Mouse (Mus musculus): ENCODE measurements around the gene Lmo2. TPM values are rescaled to one million over a fixed set of nuclear protein-coding genes. Genes with fewer than 3 reads are reported as not detected.
"Not testable (repeated sequence)": the region's sequence is repeated elsewhere in the genome, so short reads cannot be mapped to it uniquely, and the experiment has no call there.

The Lmo2 gene
- total and polyA plus RNA-seq, 3 experiments = 119 to 255 (median 184) TPM

DNA sequence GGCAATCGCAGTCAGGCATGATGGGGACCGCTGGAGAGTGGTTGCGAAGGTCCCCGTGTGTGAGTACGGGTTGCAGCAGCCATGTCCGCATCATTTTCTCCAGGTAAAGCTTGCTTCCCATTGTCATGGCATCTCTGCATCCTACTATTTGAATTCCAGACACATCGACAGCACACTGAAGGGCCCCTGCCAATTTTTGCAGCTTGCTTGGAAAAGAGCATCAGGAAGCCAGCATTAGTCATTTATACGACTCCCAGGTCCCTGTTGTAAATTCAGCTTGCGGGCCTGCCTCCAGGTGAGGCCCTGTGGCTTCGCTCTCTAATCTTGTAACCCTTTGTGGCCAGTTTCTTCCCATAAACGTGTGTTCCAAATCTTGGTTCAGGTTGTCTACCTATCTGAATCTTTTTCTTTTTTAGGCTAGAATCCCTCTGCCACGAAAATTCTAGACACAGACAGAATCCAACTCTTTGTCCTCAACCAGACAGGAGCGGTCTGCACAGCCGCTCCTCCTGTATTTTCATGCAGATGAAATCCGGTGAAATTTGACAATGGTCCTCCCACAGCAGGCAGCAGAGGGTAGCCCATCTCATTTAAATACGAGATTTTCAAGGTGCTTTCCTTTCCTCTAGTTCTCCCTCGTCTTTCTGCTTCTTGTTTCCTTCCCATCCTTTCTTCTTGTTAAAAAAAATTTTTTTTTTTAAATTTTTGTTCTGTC is 35.0 kb downstream of the Lmo2 start:
- Histone ChIP-seq H3K36me3 (replicated peaks) (no peaks in the 10 kb centered on the region), H3K4me3 (ENCODE audit: low read depth, low read length) (no peak overlapping the region), H3K27me3 (ENCODE audit: insufficient read depth, low read length) (peaks cover 16% of the 10 kb centered on the region), H3K9me3 (replicated peaks) (no peaks in the 10 kb centered on the region), H3K4me1 (ENCODE audit: insufficient read depth, low read depth, low read length) (no peaks in the 10 kb centered on the region)
- DNase-seq (ENCODE audit: low spot score) (no peak), ATAC-seq (ENCODE audit: extremely low read depth, insufficient number of reproducible peaks, low FRiP score, poor library complexity, severe bottlenecking) (no peak)
- TF ChIP-seq GATA1 (IDR thresholded peaks at IDR 0.05; ENCODE audit: borderline replicate concordance, low read length) (no peak), CTCF (IDR thresholded peaks at IDR 0.05; ENCODE audit: low read depth, low read length) (no peak), POLR2AphosphoS5 (IDR thresholded peaks at IDR 0.05; ENCODE audit: insufficient replicate concordance, low read depth, low read length) (no peak), TAL1 (conservative IDR thresholded peaks at IDR 0.05; ENCODE audit: low read depth, low read length) (no peak), GATA2 (IDR thresholded peaks at IDR 0.05; ENCODE audit: borderline replicate concordance, low read depth, low read length) (no peak)

DNA sequence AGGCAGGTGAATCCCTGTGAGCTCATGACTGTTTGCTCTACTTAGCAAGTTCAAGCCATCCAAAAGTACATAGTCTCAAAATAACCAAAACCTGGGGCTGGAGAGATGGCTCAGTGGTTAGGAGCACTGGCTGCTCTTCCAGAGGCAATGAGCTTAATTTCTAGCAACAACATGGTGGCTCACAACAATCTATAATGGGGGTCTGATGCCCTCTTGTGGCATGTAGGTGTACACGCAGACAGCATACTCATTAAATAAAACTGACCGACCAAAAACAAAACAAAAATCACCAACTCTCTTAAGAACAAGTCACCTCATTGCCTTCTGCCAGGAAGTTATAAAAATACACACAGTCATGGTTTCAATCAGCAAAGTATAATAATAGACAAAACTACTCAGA is 43.3 kb downstream of the Lmo2 start:
- TF ChIP-seq GATA1 (IDR thresholded peaks at IDR 0.05; ENCODE audit: borderline replicate concordance, low read length) = no peak
- no peak for TF ChIP-seq TAL1 (conservative IDR thresholded peaks at IDR 0.05; ENCODE audit: low read depth, low read length)
- TF ChIP-seq GATA2 (IDR thresholded peaks at IDR 0.05; ENCODE audit: borderline replicate concordance, low read depth, low read length) = no peak
- TF ChIP-seq POLR2AphosphoS5 (IDR thresholded peaks at IDR 0.05; ENCODE audit: insufficient replicate concordance, low read depth, low read length) = no peak
- TF ChIP-seq CTCF (IDR thresholded peaks at IDR 0.05; ENCODE audit: low read depth, low read length) = peak; percentile 48
- DNase-seq (ENCODE audit: low spot score) (no peak), ATAC-seq (ENCODE audit: extremely low read depth, insufficient number of reproducible peaks, low FRiP score, poor library complexity, severe bottlenecking) (no peak)
- no peaks in the 10 kb centered on the region for H3K36me3 ChIP-seq (replicated peaks)
- peaks cover 13% of the 10 kb centered on the region for H3K4me1 ChIP-seq (ENCODE audit: insufficient read depth, low read depth, low read length)
- H3K4me3 ChIP-seq (ENCODE audit: low read depth, low read length) = no peak overlapping the region
- peaks cover 24% of the 10 kb centered on the region for H3K27me3 ChIP-seq (ENCODE audit: insufficient read depth, low read length)
- no peaks in the 10 kb centered on the region for H3K9me3 ChIP-seq (replicated peaks)

DNA sequence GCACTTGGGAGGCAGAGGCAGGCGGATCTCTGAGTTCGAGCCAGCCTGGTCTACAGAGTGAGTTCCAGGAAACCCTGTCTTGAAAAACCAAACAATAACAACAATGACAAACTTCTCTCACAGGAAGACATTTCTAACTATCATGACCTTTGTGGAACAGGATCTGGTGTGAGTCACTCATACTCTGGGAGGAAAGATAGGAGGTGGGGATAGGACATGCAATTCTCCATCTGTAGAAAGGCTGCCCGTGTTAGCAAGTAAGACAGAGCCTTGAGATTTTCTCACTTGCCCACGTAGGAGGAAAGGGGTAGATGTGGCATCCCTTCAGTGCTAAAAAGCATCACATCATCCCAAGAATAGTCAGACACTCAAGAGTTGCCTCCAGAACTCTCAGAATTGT is 44.1 kb downstream of the Lmo2 start:
- no peak for ATAC-seq (ENCODE audit: extremely low read depth, insufficient number of reproducible peaks, low FRiP score, poor library complexity, severe bottlenecking)

DNA sequence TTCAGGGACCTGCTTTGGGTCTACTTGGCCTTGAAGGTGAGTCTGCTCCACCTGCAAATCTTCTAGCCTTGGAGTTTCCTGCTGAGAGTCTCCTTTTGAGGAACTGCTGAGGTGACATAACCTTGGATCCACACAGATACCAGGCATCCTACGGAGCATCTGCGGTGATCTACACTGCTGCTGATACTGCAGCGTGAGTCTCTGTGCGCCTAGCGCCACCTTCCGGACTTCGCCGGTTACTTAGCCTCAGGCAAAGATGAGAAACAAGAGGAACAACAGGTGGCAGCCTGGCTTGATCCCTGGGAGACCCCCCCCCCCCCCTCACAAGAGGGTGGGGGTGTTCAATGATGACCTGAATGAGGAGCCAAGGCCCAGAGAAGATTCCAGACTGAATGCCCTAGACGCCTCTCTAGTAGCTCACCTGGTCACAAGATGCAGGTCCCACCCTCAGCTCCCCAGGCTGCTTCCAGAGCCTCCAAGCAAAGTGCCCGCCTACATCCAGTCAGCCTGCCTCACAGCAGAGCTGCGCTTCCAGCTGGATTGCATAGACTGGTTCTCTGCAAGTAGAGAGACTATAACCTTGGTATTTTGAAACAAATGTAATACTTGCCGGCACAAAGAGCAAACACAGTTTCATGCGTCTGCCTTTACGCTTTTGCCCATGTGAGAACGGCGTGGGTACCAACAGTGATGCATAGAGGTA is 45.1 kb downstream of the Lmo2 start:
- Histone ChIP-seq H3K36me3 (replicated peaks) (no peaks in the 10 kb centered on the region), H3K4me3 (ENCODE audit: low read depth, low read length) (no peak overlapping the region), H3K9me3 (replicated peaks) (no peaks in the 10 kb centered on the region), H3K4me1 (ENCODE audit: insufficient read depth, low read depth, low read length) (peaks cover 13% of the 10 kb centered on the region), H3K27me3 (ENCODE audit: insufficient read depth, low read length) (peaks cover 39% of the 10 kb centered on the region)
- ATAC-seq (ENCODE audit: extremely low read depth, insufficient number of reproducible peaks, low FRiP score, poor library complexity, severe bottlenecking) = no peak; the same call in 1 of the 2 replicates
- DNase-seq (ENCODE audit: low spot score) = peak; percentile 28
- peak; percentile 48; the same call in 1 of the 2 replicates for TF ChIP-seq CTCF (IDR thresholded peaks at IDR 0.05; ENCODE audit: low read depth, low read length)
- no peak for TF ChIP-seq TAL1 (conservative IDR thresholded peaks at IDR 0.05; ENCODE audit: low read depth, low read length)

More for the DNA sequence above, 44.1 kb downstream of the Lmo2 start:
- Histone ChIP-seq H3K4me3 (ENCODE audit: low read depth, low read length) (no peak overlapping the region), H3K36me3 (replicated peaks) (no peaks in the 10 kb centered on the region), H3K9me3 (replicated peaks) (no peaks in the 10 kb centered on the region), H3K4me1 (ENCODE audit: insufficient read depth, low read depth, low read length) (peaks cover 13% of the 10 kb centered on the region), H3K27me3 (ENCODE audit: insufficient read depth, low read length) (peaks cover 29% of the 10 kb centered on the region)
- no peak for TF ChIP-seq GATA2 (IDR thresholded peaks at IDR 0.05; ENCODE audit: borderline replicate concordance, low read depth, low read length)
- TF ChIP-seq CTCF (IDR thresholded peaks at IDR 0.05; ENCODE audit: low read depth, low read length) = no peak
- TF ChIP-seq TAL1 (conservative IDR thresholded peaks at IDR 0.05; ENCODE audit: low read depth, low read length) = no peak
- TF ChIP-seq POLR2AphosphoS5 (IDR thresholded peaks at IDR 0.05; ENCODE audit: insufficient replicate concordance, low read depth, low read length) = no peak
- TF ChIP-seq GATA1 (IDR thresholded peaks at IDR 0.05; ENCODE audit: borderline replicate concordance, low read length) = no peak
- no peak for DNase-seq (ENCODE audit: low spot score)

DNA sequence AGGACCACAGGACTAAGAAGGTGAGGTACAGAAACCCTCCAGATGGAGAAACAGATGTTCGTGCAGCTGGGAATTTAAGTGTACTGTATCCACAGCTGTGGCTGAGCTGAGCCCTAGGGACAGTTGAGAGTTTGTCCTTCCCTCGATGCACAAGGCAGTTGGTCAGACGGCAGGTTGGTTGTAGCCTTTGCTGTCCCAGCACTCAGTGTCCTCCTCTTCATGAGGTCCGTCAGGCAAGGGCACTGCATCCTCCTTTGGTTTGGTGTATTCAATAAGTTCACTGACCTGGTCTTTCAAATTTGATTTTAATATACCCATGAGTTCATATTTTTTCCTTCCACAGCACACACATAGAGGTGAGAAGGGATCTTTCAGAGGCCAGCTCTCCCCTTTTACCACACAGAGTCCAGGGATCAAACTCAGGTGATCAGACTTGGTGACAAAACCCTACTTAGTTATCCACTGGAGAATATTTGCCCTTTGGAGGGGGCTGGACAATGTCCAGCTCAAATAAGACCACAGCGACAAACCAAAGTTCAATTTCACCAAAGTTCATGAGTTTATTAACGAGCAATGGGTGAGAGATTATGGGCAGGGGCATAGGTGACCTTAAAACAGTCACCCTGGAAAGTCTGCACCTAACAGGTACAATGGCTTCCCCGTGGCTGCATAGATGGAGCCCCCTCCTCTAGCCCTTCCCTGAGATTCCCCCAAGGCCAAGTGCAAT is 50.2 kb downstream of the Lmo2 start:
- ATAC-seq (ENCODE audit: extremely low read depth, insufficient number of reproducible peaks, low FRiP score, poor library complexity, severe bottlenecking) (no peak), DNase-seq (ENCODE audit: low spot score) (no peak)
- H3K4me1 ChIP-seq (ENCODE audit: insufficient read depth, low read depth, low read length) = no peaks in the 10 kb centered on the region
- no peak for TF ChIP-seq GATA1 (IDR thresholded peaks at IDR 0.05; ENCODE audit: borderline replicate concordance, low read length)
- no peak for TF ChIP-seq CTCF (IDR thresholded peaks at IDR 0.05; ENCODE audit: low read depth, low read length)
- no peak for TF ChIP-seq TAL1 (conservative IDR thresholded peaks at IDR 0.05; ENCODE audit: low read depth, low read length)
- TF ChIP-seq POLR2AphosphoS5 (IDR thresholded peaks at IDR 0.05; ENCODE audit: insufficient replicate concordance, low read depth, low read length) = no peak
- no peak for TF ChIP-seq GATA2 (IDR thresholded peaks at IDR 0.05; ENCODE audit: borderline replicate concordance, low read depth, low read length)
- H3K4me3 ChIP-seq (ENCODE audit: low read depth, low read length) = no peak overlapping the region
- H3K27me3 ChIP-seq (ENCODE audit: insufficient read depth, low read length) = peaks cover 31% of the 10 kb centered on the region
- no peaks in the 10 kb centered on the region for H3K9me3 ChIP-seq (replicated peaks)
- no peaks in the 10 kb centered on the region for H3K36me3 ChIP-seq (replicated peaks)

DNA sequence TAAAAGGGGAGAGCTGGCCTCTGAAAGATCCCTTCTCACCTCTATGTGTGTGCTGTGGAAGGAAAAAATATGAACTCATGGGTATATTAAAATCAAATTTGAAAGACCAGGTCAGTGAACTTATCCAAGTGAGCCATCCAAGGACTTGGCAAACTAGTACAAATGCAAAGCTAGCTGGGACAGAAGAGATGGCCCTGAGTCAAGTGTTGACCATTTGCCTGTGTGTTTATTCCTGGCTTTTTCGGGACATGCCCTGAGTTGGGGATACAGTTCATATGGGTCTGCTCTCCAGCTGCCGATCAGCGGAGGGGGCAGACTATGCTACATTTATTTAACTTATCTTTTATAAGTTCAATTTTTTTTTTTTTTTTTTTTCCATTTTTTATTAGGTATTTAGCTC is 51.1 kb downstream of the Lmo2 start:
- peaks cover 25% of the 10 kb centered on the region for H3K27me3 ChIP-seq (ENCODE audit: insufficient read depth, low read length)
- not testable (repeated sequence) for DNase-seq (ENCODE audit: low spot score); H3K4me1 ChIP-seq (ENCODE audit: insufficient read depth, low read depth, low read length); H3K9me3 ChIP-seq (replicated peaks); H3K36me3 ChIP-seq (replicated peaks); H3K4me3 ChIP-seq (ENCODE audit: low read depth, low read length); ATAC-seq (ENCODE audit: extremely low read depth, insufficient number of reproducible peaks, low FRiP score, poor library complexity, severe bottlenecking)

Data from G1E (cell line).